In genomic region chr13:100950348-100951184, GRCm38 (mm10) we compare ENCODE assay signal across 9 mouse cellular contexts.
DNase-seq lines count a peak whose midpoint lies in the region; ATAC-seq lines count a peak whose summit lies in the region.
"Had no signal": no experiment of that assay in that cellular context is flagged by ENCODE, and none has a peak within 500 bp of the region (broad histone marks: within the 10 kb centered on the region; RNA-seq: fewer than 3 reads in every experiment).

No protein-coding gene starts in this region.

- no peak overlapping the region for H3K4me3 ChIP-seq in forebrain, embryonic 12.5 days (replicated peaks)
- no peak overlapping the region for H3K4me3 ChIP-seq in forebrain, embryonic 11.5 days (ENCODE audit: low read depth, low read length)
- no peak overlapping the region for H3K4me3 ChIP-seq in midbrain, embryonic 14.5 days (replicated peaks; ENCODE audit: low read depth, low read length)
- no peak overlapping the region for H3K4me3 ChIP-seq in midbrain, embryonic 10.5 days
- H3K4me3 ChIP-seq in hindbrain, embryonic 16.5 days (ENCODE audit: low read length) = no peak overlapping the region
- H3K4me3 ChIP-seq: gastrocnemius, adult 2 months had no signal

- no peaks in the 10 kb centered on the region for H3K27me3 ChIP-seq in forebrain, embryonic 12.5 days
- no peaks in the 10 kb centered on the region for H3K27me3 ChIP-seq in forebrain, embryonic 11.5 days (ENCODE audit: control insufficient read depth, insufficient read depth, low read length)
- no peaks in the 10 kb centered on the region for H3K27me3 ChIP-seq in midbrain, embryonic 14.5 days (ENCODE audit: control insufficient read depth, insufficient read depth, low read length)
- no peaks in the 10 kb centered on the region for H3K27me3 ChIP-seq in midbrain, embryonic 10.5 days (ENCODE audit: low read depth, poor library complexity, severe bottlenecking)
- no peaks in the 10 kb centered on the region for H3K27me3 ChIP-seq in hindbrain, embryonic 16.5 days (replicated peaks; ENCODE audit: control insufficient read depth, insufficient read depth, low read length)

- H3K36me3 ChIP-seq in forebrain, embryonic 12.5 days (replicated peaks) = no peaks in the 10 kb centered on the region
- no peaks in the 10 kb centered on the region for H3K36me3 ChIP-seq in forebrain, embryonic 11.5 days (ENCODE audit: control insufficient read depth, insufficient read depth, low read length)
- no peaks in the 10 kb centered on the region for H3K36me3 ChIP-seq in midbrain, embryonic 14.5 days (ENCODE audit: control insufficient read depth, insufficient read depth, low read length)
- no peaks in the 10 kb centered on the region for H3K36me3 ChIP-seq in midbrain, embryonic 10.5 days
- no peaks in the 10 kb centered on the region for H3K36me3 ChIP-seq in hindbrain, embryonic 16.5 days (ENCODE audit: control insufficient read depth, insufficient read depth, low read length)

- peak; percentile 67 for ATAC-seq in forebrain, embryonic 12.5 days (ENCODE audit: low FRiP score)
- no peak; the same call in 1 of the 2 replicates for ATAC-seq in forebrain, embryonic 11.5 days (replicated peaks; ENCODE audit: low FRiP score)
- ATAC-seq in midbrain, embryonic 14.5 days (ENCODE audit: low FRiP score, low TSS enrichment) = no peak
- peak; percentile 72 for ATAC-seq in hindbrain, embryonic 16.5 days

- H3K9me3 ChIP-seq in forebrain, embryonic 12.5 days = no peaks in the 10 kb centered on the region
- H3K9me3 ChIP-seq in forebrain, embryonic 11.5 days (ENCODE audit: control insufficient read depth, low read length) = no peaks in the 10 kb centered on the region
- H3K9me3 ChIP-seq in midbrain, embryonic 14.5 days (ENCODE audit: control insufficient read depth, low read length) = no peaks in the 10 kb centered on the region
- H3K9me3 ChIP-seq in midbrain, embryonic 10.5 days (replicated peaks) = no peaks in the 10 kb centered on the region
- H3K9me3 ChIP-seq in hindbrain, embryonic 16.5 days (ENCODE audit: control insufficient read depth, low read length) = no peaks in the 10 kb centered on the region

- 29% methylated on average over 7 of the region's 7 CpGs for WGBS in forebrain, embryonic 12.5 days
- 32% methylated on average over 7 of the region's 7 CpGs for WGBS in forebrain, embryonic 11.5 days
- 42% methylated on average over 7 of the region's 7 CpGs for WGBS in midbrain, embryonic 14.5 days
- WGBS in midbrain, embryonic 10.5 days = 56% methylated on average over 7 of the region's 7 CpGs
- WGBS in hindbrain, embryonic 16.5 days = 32% methylated on average over 7 of the region's 7 CpGs

- no peak overlapping the region for H3K4me2 ChIP-seq in forebrain, embryonic 12.5 days
- no peak overlapping the region for H3K4me2 ChIP-seq in forebrain, embryonic 11.5 days (ENCODE audit: low read depth, low read length, severe bottlenecking)
- no peak overlapping the region for H3K4me2 ChIP-seq in midbrain, embryonic 14.5 days (ENCODE audit: low read length)
- no peak overlapping the region for H3K4me2 ChIP-seq in hindbrain, embryonic 16.5 days (ENCODE audit: low read length)

- no peak overlapping the region for H3K27ac ChIP-seq in forebrain, embryonic 12.5 days
- no peak overlapping the region for H3K27ac ChIP-seq in forebrain, embryonic 11.5 days (ENCODE audit: low read depth, low read length)
- no peak overlapping the region for H3K27ac ChIP-seq in midbrain, embryonic 14.5 days (replicated peaks; ENCODE audit: low read depth, low read length)
- H3K27ac ChIP-seq in midbrain, embryonic 10.5 days (replicated peaks) = no peak overlapping the region
- no peak overlapping the region for H3K27ac ChIP-seq in hindbrain, embryonic 16.5 days (ENCODE audit: low read depth, low read length)
- H3K27ac ChIP-seq: gastrocnemius, adult 2 months had no signal

- no peak overlapping the region for H3K9ac ChIP-seq in forebrain, embryonic 12.5 days
- no peak overlapping the region for H3K9ac ChIP-seq in forebrain, embryonic 11.5 days (ENCODE audit: low read length)
- no peak overlapping the region for H3K9ac ChIP-seq in midbrain, embryonic 14.5 days (replicated peaks; ENCODE audit: low read length)
- no peak overlapping the region for H3K9ac ChIP-seq in hindbrain, embryonic 16.5 days (ENCODE audit: low read depth, low read length)

- no peaks in the 10 kb centered on the region for H3K4me1 ChIP-seq in forebrain, embryonic 12.5 days
- H3K4me1 ChIP-seq in forebrain, embryonic 11.5 days (replicated peaks; ENCODE audit: control insufficient read depth, insufficient read depth, low read length) = no peaks in the 10 kb centered on the region
- no peaks in the 10 kb centered on the region for H3K4me1 ChIP-seq in midbrain, embryonic 14.5 days (ENCODE audit: control insufficient read depth, insufficient read depth, low read length)
- no peaks in the 10 kb centered on the region for H3K4me1 ChIP-seq in midbrain, embryonic 10.5 days
- H3K4me1 ChIP-seq in hindbrain, embryonic 16.5 days (ENCODE audit: control insufficient read depth, insufficient read depth, low read depth, low read length) = no peaks in the 10 kb centered on the region; the same call in 1 of the 2 replicates

- no peak for DNase-seq in forebrain, embryonic 11.5 days (ENCODE audit: low spot score)
- peak; percentile 17 for DNase-seq in midbrain, embryonic 14.5 days
- no peak for DNase-seq in midbrain, embryonic 10.5 days (ENCODE audit: low spot score)
- peak; percentile 23 for DNase-seq in mesoderm, embryonic 11.5 days (ENCODE audit: low read depth, low spot score)
- no peak for DNase-seq in layer of hippocampus, postnatal 25 days (ENCODE audit: extremely low spot score in 1 of 2, low spot score in 1 of 2)
- DNase-seq in cerebellum, adult 11-12 months = no peak
- DNase-seq: gastrocnemius, adult 2 months had no signal

Comparison
In these comparisons a context has a peak if more than half of its experiments do, and no peak if none do; other contexts are left out.
1. ATAC-seq: peak in forebrain, embryonic 12.5 days (single experiment) and hindbrain, embryonic 16.5 days (single experiment); none in forebrain, embryonic 11.5 days (single experiment) and midbrain, embryonic 14.5 days (single experiment).
2. DNase-seq: peak in midbrain, embryonic 14.5 days (single experiment) and mesoderm, embryonic 11.5 days (single experiment); none in forebrain, embryonic 11.5 days (single experiment), midbrain, embryonic 10.5 days (single experiment), layer of hippocampus, postnatal 25 days (0 of 2) and cerebellum, adult 11-12 months (single experiment).